Mouse (Mus musculus): ENCODE data around the gene Tmem177.

GRCm38 (mm10) chr1:119894936-119895335 is 18.1 kb downstream of the Tmem177 start:
- TF ChIP-seq POLR2A (IDR thresholded peaks at IDR 0.05; ENCODE audit: insufficient read depth, low read depth, low read length) (no peak), CTCF (IDR thresholded peaks at IDR 0.05; ENCODE audit: insufficient read depth, low read depth, low read length) (peak; percentile 83)
